Mouse (Mus musculus) urinary bladder, postnatal 4 days (tissue): ENCODE data around the gene Rfc1.

Experiments used
- DNase-seq, 2 experiments: peaks; one replicate each; pipeline ENCODE4 v3.0.0; 2021 to 2022; ENCODE audit warnings: low spot score in 2 of 2

The Rfc1 gene

GRCm38 (mm10) chr5:65335298-65336074, at the start of gene Rfc1:
Gene Rfc1, minus strand, starts transcription at chr5:65335670.
- peak; percentile 80 to 84 for DNase-seq

GRCm38 (mm10) chr5:65374746-65375145, 39.3 kb upstream of the Rfc1 start:
- no peak for DNase-seq

GRCm38 (mm10) chr5:65371551-65371950, 36.1 kb upstream of the Rfc1 start:
- DNase-seq, result no peak

GRCm38 (mm10) chr5:65367837-65368236, 32.4 kb upstream of the Rfc1 start:
- no peak for DNase-seq

GRCm38 (mm10) chr5:65357771-65358170, 22.3 kb upstream of the Rfc1 start:
- no peak for DNase-seq

- no peak for DNase-seq
Observed at GRCm38 (mm10) chr5:65356851-65357250, 21.4 kb upstream of the Rfc1 start.

GRCm38 (mm10) chr5:65354985-65355384, 19.5 kb upstream of the Rfc1 start:
- no peak for DNase-seq

- DNase-seq, result no peak
Observed at GRCm38 (mm10) chr5:65354097-65354496, 18.6 kb upstream of the Rfc1 start.

- DNase-seq, result no peak
Observed at GRCm38 (mm10) chr5:65350508-65350907, 15.0 kb upstream of the Rfc1 start.

GRCm38 (mm10) chr5:65348168-65348567, 12.7 kb upstream of the Rfc1 start, which contains the start of gene Klb:
Gene Klb, plus strand, starts transcription at chr5:65348314.
- DNase-seq, result no peak

- DNase-seq, result no peak
Observed at GRCm38 (mm10) chr5:65340167-65340566, 4.7 kb upstream of the Rfc1 start.

GRCm38 (mm10) chr5:65338394-65338793, 2.9 kb upstream of the Rfc1 start:
- no peak for DNase-seq

GRCm38 (mm10) chr5:65336075-65336355, 545 bp upstream of the Rfc1 start:
- no peak for DNase-seq

- no peak for DNase-seq
Observed at GRCm38 (mm10) chr5:65334788-65335187, 682 bp downstream of the Rfc1 start.

- DNase-seq, result no peak
Observed at GRCm38 (mm10) chr5:65329971-65330370, 5.5 kb downstream of the Rfc1 start.

- DNase-seq, result no peak
Observed at GRCm38 (mm10) chr5:65326212-65326611, 9.3 kb downstream of the Rfc1 start.

- no peak for DNase-seq
Observed at GRCm38 (mm10) chr5:65324758-65325355, 10.6 kb downstream of the Rfc1 start.

- no peak for DNase-seq
Observed at GRCm38 (mm10) chr5:65324271-65324670, 11.2 kb downstream of the Rfc1 start.

- DNase-seq, result no peak
Observed at GRCm38 (mm10) chr5:65322165-65322564, 13.3 kb downstream of the Rfc1 start.

GRCm38 (mm10) chr5:65319176-65319575, 16.3 kb downstream of the Rfc1 start:
- DNase-seq, result no peak

GRCm38 (mm10) chr5:65308866-65309265, 26.6 kb downstream of the Rfc1 start:
- DNase-seq, result no peak

- DNase-seq, result no peak
Observed at GRCm38 (mm10) chr5:65308208-65308607, 27.3 kb downstream of the Rfc1 start.

GRCm38 (mm10) chr5:65305516-65305915, 30.0 kb downstream of the Rfc1 start:
- DNase-seq, result no peak

GRCm38 (mm10) chr5:65300121-65300520, 35.3 kb downstream of the Rfc1 start:
- DNase-seq, result no peak
